Mouse (Mus musculus) C2C12 (cell line): Measurements from ENCODE around the gene Ado.

Experiments
- CTCF ChIP-seq: IDR thresholded peaks from one replicate; pipeline ENCODE4 v1.5.1; 2011; ENCODE audit not compliant: control insufficient read depth, insufficient read depth, insufficient read length
- MAX ChIP-seq: IDR thresholded peaks from one replicate; pipeline ENCODE4 v1.6.1; 2011; ENCODE audit warnings: mild to moderate bottlenecking, control low read depth
- MYOG ChIP-seq: IDR thresholded peaks from one replicate; pipeline ENCODE4 v1.6.1; 2011; ENCODE audit not compliant: control insufficient read depth, insufficient read length; ENCODE audit errors: extremely low read depth
- USF1 ChIP-seq: IDR thresholded peaks from one replicate; pipeline ENCODE4 v1.6.1; 2011; ENCODE audit warnings: low read depth, mild to moderate bottlenecking, control low read depth, moderate library complexity

DNA sequence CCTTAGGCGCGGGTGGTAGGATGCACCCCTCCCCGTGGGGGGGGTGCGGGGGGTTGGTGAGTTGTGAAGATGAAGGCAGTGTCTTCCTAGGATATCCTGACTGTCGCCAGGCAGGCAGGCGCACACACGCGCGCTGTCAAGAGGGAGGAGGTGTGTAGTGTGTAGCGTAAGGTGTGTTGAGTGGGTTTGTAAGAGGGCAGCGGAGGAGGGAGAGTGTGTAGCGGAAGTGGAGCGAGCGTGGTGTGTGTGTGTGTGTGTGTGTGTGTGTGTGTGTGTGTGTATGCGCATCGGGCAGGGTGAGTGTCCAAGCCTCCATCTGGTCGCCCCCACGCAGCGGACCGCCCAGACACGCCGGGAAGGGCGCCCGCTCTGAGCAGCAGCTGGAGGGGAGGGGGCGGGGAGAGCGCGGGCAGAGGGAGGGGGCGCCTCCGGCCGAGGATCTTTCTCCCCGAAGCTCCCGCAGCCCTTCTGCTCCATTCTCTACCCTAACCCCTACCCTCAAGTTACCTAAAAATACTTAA is 12.1 kb downstream of the Ado start:
- TF ChIP-seq CTCF (no peak), MAX (no peak), MYOG (no peak), USF1 (no peak)
